Mouse (Mus musculus) kidney, embryonic 14.5 days (tissue): ENCODE results near the gene Gm45713. TPM values are rescaled to one million over a fixed set of nuclear protein-coding genes. Genes with fewer than 3 reads are reported as not detected.
"Not testable (repeated sequence)": the region's sequence is repeated elsewhere in the genome, so short reads cannot be mapped to it uniquely, and the experiment has no call there.

ENCODE experiments used
- ATAC-seq: fragments of 200-750 bp; cut with Nextera tagmentation; 2 replicates; pipeline ENCODE4 v1.8.0; 2017; ENCODE audit warnings: moderate number of reproducible peaks, mild to moderate bottlenecking, moderate TSS enrichment, moderate library complexity; ENCODE audit not compliant: low FRiP score, low TSS enrichment
- H3K27ac ChIP-seq: fragments of 300-500 bp; sonication (generic); 2 replicates; pipeline ENCODE4 v1.5.1; 2014; ENCODE audit warnings: low read depth, mild to moderate bottlenecking, low read length, moderate library complexity, mixed read lengths
- H3K27me3 ChIP-seq: fragments of 300-500 bp; sonication (generic); 2 replicates; pipeline ENCODE4 v1.6.1; 2014; ENCODE audit warnings: mild to moderate bottlenecking, low read length; ENCODE audit not compliant: control insufficient read depth, insufficient read depth
- H3K36me3 ChIP-seq: fragments of 300-500 bp; sonication (generic); 2 replicates; pipeline ENCODE4 v1.6.1; 2014; ENCODE audit warnings: low read length, mixed read lengths; ENCODE audit not compliant: control insufficient read depth, insufficient read depth
- H3K4me1 ChIP-seq: fragments of 300-500 bp; sonication (generic); 2 replicates; pipeline ENCODE4 v1.6.1; 2014; ENCODE audit warnings: low read length, mixed read lengths; ENCODE audit not compliant: control insufficient read depth, insufficient read depth
- H3K4me2 ChIP-seq: fragments of 300-500 bp; sonication (generic); replicated peaks from 2 replicates; pipeline ENCODE4 v1.6.1; 2014; ENCODE audit warnings: low read depth, mild to moderate bottlenecking, low read length
- H3K4me3 ChIP-seq: fragments of 300-500 bp; sonication (generic); 2 replicates; pipeline ENCODE4 v1.5.1; 2014; ENCODE audit warnings: mild to moderate bottlenecking, low read length
- H3K9ac ChIP-seq: fragments of 300-500 bp; sonication (generic); 2 replicates; pipeline ENCODE4 v1.6.1; 2014; ENCODE audit warnings: low read depth, mild to moderate bottlenecking, low read length, moderate library complexity
- H3K9me3 ChIP-seq: fragments of 300-500 bp; sonication (generic); 2 replicates; pipeline ENCODE4 v1.6.1; 2016; ENCODE audit warnings: low read length; ENCODE audit not compliant: control insufficient read depth
- WGBS: fragments of 180-500 bp; shearing (Covaris S2); extraction: QIAGEN DNeasy Blood & Tissue Kit; methylation state at CpG from one replicate; pipeline ENCODE4 v1.1.7; 2014; 5-methylcytosine and 5-hydroxymethylcytosine counted together
- polyA plus RNA-seq: library from polyadenylated mRNA; unstranded; fragments of >200 nt; fragmentation: Nextera tagmentation; extraction: Ambion mirVana; gene quantifications from 2 replicates; pipeline ENCODE4 v1.2.1, GENCODE M21; 2014

Gene Gm45713
- polyA plus RNA-seq, 1 experiment from 2014 or later = 0.19 TPM

DNA sequence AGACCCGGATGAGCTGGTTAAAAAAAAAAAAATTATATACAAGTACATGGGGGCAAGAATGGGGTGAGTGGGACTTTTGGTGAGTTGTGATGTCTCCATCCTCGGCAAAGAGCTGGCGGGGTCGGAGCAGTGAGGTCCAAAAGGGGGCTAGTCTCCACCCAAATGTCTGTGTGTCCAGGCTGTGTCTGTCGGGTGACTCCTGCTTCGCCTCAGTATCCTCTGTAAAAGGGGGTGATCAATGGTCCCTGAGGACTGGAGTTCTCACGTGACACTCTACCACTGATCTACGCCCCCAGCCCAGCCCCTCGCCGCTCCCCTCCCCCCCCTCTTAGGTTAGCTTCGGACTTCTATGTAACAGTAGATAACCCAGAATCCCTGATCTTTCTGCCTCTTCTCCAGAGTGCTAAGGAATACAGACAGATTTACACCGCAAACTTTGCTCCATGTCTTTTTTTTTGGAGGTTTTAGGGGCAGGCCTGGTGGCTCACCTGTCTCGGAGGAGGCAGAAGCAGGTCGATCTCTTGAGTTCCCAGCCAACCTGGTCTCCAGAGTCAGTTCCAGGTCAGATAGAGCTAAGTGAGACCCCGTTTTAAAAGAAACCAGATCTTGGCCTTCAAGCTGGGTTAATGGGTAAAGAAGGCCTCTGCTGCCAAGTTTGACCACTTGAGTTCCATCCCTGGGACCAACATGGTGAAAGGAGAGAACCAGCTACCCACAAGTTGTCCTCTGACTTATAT, 6.1 kb downstream of the Gm45713 start:
- ATAC-seq = no peak
- Histone ChIP-seq H3K27ac (peak overlapping the region; percentile 93; the same call in 1 of the 2 replicates), H3K4me1 (peaks cover 25% of the 10 kb centered on the region), H3K9ac (peak overlapping the region; percentile 100; the same call in 1 of the 2 replicates), H3K36me3 (peaks cover 27% of the 10 kb centered on the region), H3K4me3 (peak overlapping the region; percentile 99), H3K4me2 (peak overlapping the region; percentile 64), H3K9me3 (no peaks in the 10 kb centered on the region), H3K27me3 (no peaks in the 10 kb centered on the region)
- 46% methylated on average over 15 of the region's 15 CpGs for WGBS

DNA sequence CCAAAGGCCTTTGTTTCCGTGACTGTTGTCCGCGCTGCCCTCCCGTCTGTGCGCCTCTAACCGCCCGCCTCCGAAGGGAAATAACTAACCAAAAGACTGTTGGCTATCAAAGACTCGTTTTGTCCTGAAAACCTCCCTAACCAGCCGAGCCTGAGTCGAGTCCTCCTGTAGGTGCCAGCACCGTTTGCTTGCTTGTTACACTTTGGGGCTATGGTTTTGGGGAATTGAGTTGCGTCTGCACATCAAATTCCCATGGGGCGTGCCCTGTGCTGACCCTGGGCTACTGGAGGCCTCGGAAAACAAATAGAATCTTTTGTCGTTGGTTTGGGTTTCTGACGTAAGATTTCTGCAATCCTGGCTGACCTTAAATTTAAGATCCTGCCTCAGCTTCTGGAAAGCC, 6.7 kb downstream of the Gm45713 start:
- Histone ChIP-seq H3K4me1 (peaks cover 23% of the 10 kb centered on the region), H3K4me2 (peak overlapping the region; percentile 64), H3K9ac (peak overlapping the region; percentile 100), H3K9me3 (no peaks in the 10 kb centered on the region), H3K27me3 (no peaks in the 10 kb centered on the region), H3K36me3 (peaks cover 27% of the 10 kb centered on the region), H3K4me3 (peak overlapping the region; percentile 99), H3K27ac (peak overlapping the region; percentile 93)
- no peak for ATAC-seq
- 2% methylated on average over 17 of the region's 17 CpGs for WGBS

DNA sequence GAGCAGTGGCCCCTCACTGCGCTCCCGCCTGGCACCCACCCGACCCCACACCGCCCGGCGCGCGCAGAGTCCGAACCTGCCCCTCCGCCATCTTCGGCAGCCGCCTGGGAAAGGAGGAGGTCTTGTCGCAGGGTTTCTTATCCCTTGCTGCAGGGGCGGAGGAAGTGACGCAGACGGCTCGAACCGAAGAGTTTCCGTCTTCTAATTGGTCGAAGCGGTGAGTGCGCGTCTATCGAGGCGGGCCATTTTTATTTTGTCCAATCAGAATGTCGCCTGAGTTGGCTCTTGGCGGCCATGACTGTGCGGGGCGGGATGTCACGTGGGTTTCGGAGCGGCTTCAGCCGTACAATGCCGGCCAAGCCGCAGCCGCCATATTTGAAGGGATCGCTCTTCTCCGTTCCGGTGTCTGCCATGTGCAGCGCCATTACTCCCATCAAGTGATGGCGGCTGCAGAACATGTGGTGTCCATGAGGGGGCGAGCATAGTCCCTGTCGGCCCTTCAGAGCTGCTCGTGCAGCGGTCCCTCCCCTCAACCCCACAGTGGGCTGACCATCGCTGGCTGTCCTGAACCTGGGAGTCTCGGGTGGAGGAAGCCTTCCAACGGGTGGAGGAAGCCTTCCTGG, 7.3 kb downstream of the Gm45713 start, which contains the start of gene Rpl13a:
TSS of gene Rpl13a (minus strand) at position 138 of the 623 bp plus-strand sequence.
- WGBS = 0% methylated on average over 48 of the region's 48 CpGs
- Histone ChIP-seq H3K4me1 (peaks cover 22% of the 10 kb centered on the region), H3K4me3 (peak within 1 kb of the TSS; percentile 99), H3K27ac (peak within 1 kb of the TSS; percentile 95), H3K9ac (peak within 1 kb of the TSS; percentile 100), H3K4me2 (peak within 1 kb of the TSS; percentile 94), H3K36me3 (peaks cover 27% of the 10 kb centered on the region), H3K27me3 (no peaks in the 10 kb centered on the region), H3K9me3 (no peaks in the 10 kb centered on the region)
- peak; percentile 95 for ATAC-seq

DNA sequence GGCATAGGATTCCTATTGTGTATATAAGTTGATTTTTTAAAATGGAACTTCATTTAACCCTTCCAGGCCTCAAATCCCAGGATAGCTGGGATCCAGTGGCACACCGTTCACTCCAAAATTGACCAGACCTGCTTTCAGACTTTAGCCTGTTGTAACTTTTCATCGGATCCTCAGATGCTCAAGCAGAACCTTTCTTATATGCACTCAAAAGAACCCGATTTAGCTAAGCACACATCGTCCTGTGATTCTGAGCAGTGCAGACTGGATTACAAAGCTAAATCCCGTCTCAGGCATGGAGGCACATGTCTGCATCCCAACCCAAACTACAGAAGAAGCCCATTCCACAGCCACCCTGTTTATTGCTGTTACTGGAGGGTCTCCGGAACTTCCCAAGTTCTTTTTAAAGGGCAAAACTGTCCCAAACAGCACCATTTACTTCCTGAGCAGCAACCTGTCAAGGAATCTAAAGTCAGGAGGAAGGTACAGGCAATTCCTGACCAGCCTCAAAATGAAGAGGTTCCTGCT, 8.3 kb downstream of the Gm45713 start:
- WGBS = under 1% methylated on average over 6 of the region's 6 CpGs
- ATAC-seq = no peak
- peak overlapping the region; percentile 99 for H3K4me3 ChIP-seq
- H3K27ac ChIP-seq = peak overlapping the region; percentile 95
- peak overlapping the region; percentile 94 for H3K4me2 ChIP-seq
- peaks cover 32% of the 10 kb centered on the region for H3K36me3 ChIP-seq
- H3K4me1 ChIP-seq = peaks cover 28% of the 10 kb centered on the region
- H3K27me3 ChIP-seq = no peaks in the 10 kb centered on the region
- H3K9me3 ChIP-seq = no peaks in the 10 kb centered on the region
- peak overlapping the region; percentile 100 for H3K9ac ChIP-seq

DNA sequence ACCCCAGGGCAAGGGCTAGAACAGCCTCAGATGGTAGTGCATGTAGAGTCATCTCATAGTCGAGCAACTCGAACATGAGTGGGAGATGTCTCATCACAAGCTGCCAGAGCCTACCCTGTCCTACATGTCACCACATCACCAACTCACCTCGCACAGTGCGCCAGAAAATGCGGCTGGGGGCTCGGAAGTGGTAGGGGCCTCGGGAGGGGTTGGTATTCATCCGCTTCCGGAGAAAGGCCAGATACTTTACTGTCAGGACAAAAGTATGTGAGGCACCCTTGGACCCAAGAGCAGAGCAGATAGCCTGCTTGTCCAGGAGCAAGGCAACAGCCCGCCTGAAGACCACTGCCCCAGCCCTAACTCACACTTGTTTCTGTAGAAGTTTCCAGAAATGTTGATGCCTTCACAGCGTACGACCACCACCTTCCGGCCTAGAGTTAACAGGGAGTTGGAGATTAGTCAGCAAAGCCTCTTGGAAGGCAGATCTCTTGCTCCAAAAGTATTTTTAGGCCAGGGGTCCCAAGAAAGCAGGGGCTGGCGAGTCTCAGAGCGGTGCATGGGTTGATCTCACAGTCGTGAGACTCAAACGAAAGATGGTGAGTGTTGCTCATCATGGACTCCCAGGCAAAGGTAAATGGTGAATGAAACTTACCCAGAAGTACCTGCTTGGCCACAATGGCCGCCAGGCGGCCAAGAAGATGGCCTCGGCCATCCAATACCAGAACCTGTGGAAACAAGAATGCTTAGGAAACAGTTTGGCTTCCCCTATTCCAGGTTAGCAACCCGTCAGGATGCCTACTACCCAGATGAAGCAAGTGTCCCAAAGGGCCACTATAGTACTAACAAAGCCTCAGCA, 9.0 kb downstream of the Gm45713 start:
- H3K4me2 ChIP-seq = peak overlapping the region; percentile 94
- peaks cover 35% of the 10 kb centered on the region for H3K4me1 ChIP-seq
- no peaks in the 10 kb centered on the region for H3K9me3 ChIP-seq
- peak overlapping the region; percentile 99 for H3K4me3 ChIP-seq
- no peak for ATAC-seq
- H3K9ac ChIP-seq = peak overlapping the region; percentile 100
- WGBS = 39% methylated on average over 21 of the region's 21 CpGs
- H3K27me3 ChIP-seq = no peaks in the 10 kb centered on the region
- peak overlapping the region; percentile 95 for H3K27ac ChIP-seq
- H3K36me3 ChIP-seq = peaks cover 39% of the 10 kb centered on the region

DNA sequence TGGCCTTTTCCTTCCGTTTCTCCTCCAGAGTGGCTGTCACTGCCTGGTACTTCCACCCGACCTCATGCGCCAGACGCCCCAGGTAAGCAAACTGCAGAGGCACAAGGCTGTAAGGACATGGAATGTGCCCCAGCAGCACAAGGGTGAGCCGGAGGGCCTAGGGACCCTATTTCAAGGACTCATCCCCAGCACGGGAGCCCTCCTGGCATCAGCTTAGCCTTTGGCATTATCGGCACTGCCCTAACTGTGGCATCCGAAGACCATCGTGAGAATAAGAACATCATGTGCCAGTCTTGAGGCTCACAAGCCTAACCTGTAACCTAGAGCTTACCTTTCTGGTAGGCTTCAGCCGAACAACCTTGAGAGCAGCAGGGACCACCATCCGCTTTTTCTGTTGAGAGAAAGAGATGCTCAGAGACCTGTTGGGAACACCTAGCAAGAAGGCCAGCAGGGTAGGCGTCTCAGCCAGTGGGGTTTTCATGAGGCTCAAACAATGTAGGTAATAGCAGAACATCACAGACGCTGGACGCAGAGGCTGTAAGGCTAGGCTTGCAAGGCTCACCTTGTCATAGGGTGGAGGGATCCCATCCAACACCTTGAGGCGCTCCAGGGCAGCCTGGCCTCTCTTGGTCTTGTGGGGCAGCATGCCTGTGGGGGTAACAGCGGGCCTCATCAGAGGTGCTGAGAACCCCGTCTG, 9.7 kb downstream of the Gm45713 start:
- ATAC-seq = no peak
- Histone ChIP-seq H3K4me3 (peak overlapping the region; percentile 99), H3K4me1 (peaks cover 37% of the 10 kb centered on the region), H3K4me2 (peak overlapping the region; percentile 94), H3K27me3 (no peaks in the 10 kb centered on the region), H3K9ac (peak overlapping the region; percentile 100), H3K9me3 (no peaks in the 10 kb centered on the region), H3K36me3 (peaks cover 47% of the 10 kb centered on the region), H3K27ac (peak overlapping the region; percentile 95)
- 77% methylated on average over 17 of the region's 17 CpGs for WGBS

DNA sequence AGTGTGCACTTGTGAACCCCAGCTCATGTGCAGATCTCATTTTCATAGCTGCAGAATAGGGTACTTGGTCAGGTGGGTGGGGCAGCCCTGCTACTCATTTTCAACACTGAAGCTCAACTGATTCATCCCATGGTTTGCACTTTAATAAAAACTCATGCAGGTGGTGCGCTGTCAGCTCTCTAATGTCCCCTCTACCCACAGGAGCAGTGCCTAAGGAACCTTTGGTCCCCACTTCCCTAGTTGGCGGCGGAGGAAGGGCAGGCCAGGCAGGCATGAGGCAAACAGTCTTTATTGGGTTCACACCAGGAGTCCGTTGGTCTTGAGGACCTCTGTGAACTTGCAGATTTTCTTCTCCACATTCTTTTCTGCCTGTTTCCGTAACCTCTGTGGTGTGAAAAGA, 10.4 kb downstream of the Gm45713 start:
- Histone ChIP-seq H3K4me1 (peaks cover 37% of the 10 kb centered on the region), H3K4me2 (peak overlapping the region; percentile 19; the same call in 1 of the 2 replicates), H3K36me3 (peaks cover 53% of the 10 kb centered on the region), H3K27ac (peak overlapping the region; percentile 88; the same call in 1 of the 2 replicates)
- H3K4me3 ChIP-seq, H3K9me3 ChIP-seq, H3K27me3 ChIP-seq, H3K9ac ChIP-seq, ATAC-seq: not testable (repeated sequence)
- WGBS = 68% methylated on average over 5 of the region's 5 CpGs

DNA sequence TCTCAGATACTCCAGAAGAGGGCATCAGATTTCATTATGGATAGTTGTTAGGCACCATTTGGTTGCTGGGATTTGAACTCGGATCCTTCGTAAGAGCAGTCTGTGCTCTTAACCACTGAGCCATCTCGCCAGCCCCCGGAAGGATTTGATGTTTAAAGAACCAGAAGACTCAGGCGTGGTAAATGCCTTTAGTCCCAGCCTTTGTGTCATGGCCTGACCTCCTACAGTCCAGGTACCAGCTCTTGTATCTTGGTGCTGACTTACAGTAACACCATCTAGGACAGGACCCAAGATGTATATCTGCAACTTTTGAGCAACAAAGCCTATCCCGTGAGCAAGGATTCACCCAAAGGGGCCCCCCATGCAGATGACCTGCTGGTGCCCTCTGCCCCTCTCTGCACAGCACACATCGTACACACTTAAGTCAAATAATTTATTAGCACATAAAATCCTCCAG, 10.9 kb downstream of the Gm45713 start:
- Histone ChIP-seq H3K4me3 (peak overlapping the region; percentile 99; the same call in 1 of the 2 replicates), H3K27me3 (no peaks in the 10 kb centered on the region), H3K9me3 (no peaks in the 10 kb centered on the region), H3K36me3 (peaks cover 58% of the 10 kb centered on the region), H3K9ac (no peak overlapping the region; the same call in 1 of the 2 replicates), H3K4me2 (peak overlapping the region; percentile 38; the same call in 1 of the 2 replicates), H3K4me1 (peaks cover 37% of the 10 kb centered on the region), H3K27ac (peak overlapping the region; percentile 88)
- WGBS = 13% methylated on average over 7 of the region's 7 CpGs
- ATAC-seq = no peak
